Mouse (Mus musculus) thymus, adult 2 months (tissue): ENCODE results near the gene Gcsam. TPM values are rescaled to one million over a fixed set of nuclear protein-coding genes. Genes with fewer than 3 reads are reported as not detected.
A peak's percentile ranks its signal among the peaks of the same experiment; 100 is the strongest.

Source experiments
- DNase-seq: peaks from one replicate; pipeline ENCODE4 v3.0.0; 2021
- H3K27ac ChIP-seq: fragments of 200-500 bp; 2 replicates; pipeline ENCODE4 v1.5.1; 2012; ENCODE audit warnings: low read length, control low read depth; ENCODE audit not compliant: control insufficient read depth, insufficient read depth
- H3K27me3 ChIP-seq: fragments of 200-500 bp; 2 replicates; pipeline ENCODE4 v1.6.1; 2012; ENCODE audit warnings: mild to moderate bottlenecking, low read length, moderate library complexity, mixed read lengths; ENCODE audit not compliant: control insufficient read depth, insufficient read depth
- H3K36me3 ChIP-seq: fragments of 200-500 bp; 2 replicates; pipeline ENCODE4 v1.6.1; 2012; ENCODE audit warnings: mild to moderate bottlenecking, low read length, moderate library complexity; ENCODE audit not compliant: control insufficient read depth, insufficient read depth
- H3K4me1 ChIP-seq: fragments of 200-500 bp; replicated peaks from 2 replicates; pipeline ENCODE4 v1.6.1; 2012; ENCODE audit warnings: low read length; ENCODE audit not compliant: control insufficient read depth, insufficient read depth
- H3K4me3 ChIP-seq: fragments of 200-500 bp; 2 replicates; pipeline ENCODE4 v1.5.1; 2012; ENCODE audit warnings: mild to moderate bottlenecking, low read length, control low read depth, moderate library complexity; ENCODE audit not compliant: control insufficient read depth, insufficient read depth
- CTCF ChIP-seq: fragments of 200-500 bp; IDR thresholded peaks from 2 replicates; pipeline ENCODE4 v1.5.1; 2012; ENCODE audit warnings: mild to moderate bottlenecking, control low read depth, low read length, moderate library complexity, borderline replicate concordance; ENCODE audit not compliant: control insufficient read depth, poor library complexity, insufficient read depth; ENCODE audit errors: extremely low read depth
- POLR2A ChIP-seq: fragments of 200-500 bp; IDR thresholded peaks from 2 replicates; pipeline ENCODE4 v1.6.1; 2012; ENCODE audit warnings: mild to moderate bottlenecking, low read length, control low read depth, moderate library complexity; ENCODE audit not compliant: control insufficient read depth, poor library complexity, insufficient read depth; ENCODE audit errors: extremely low read depth
- WGBS: fragments of 180-500 bp; shearing (Covaris S2); methylation state at CpG from one replicate; pipeline ENCODE4 v1.1.7; 2018; 5-methylcytosine and 5-hydroxymethylcytosine counted together
- polyA plus RNA-seq: library from polyadenylated mRNA; depleted of rRNA; stranded (reverse); fragments of >200 nt; gene quantifications from 2 replicates; pipeline ENCODE4 v1.2.3, GENCODE M21; 2012

The Gcsam gene
- polyA plus RNA-seq, 1 experiment = 0.97 TPM

GRCm38 (mm10) chr16:45629497-45630105 lies 19.4 kb downstream of the Gcsam start:
- no peak for TF ChIP-seq POLR2A
- no peak for TF ChIP-seq CTCF
- 95% methylated on average over 8 of the region's 8 CpGs for WGBS

DNA sequence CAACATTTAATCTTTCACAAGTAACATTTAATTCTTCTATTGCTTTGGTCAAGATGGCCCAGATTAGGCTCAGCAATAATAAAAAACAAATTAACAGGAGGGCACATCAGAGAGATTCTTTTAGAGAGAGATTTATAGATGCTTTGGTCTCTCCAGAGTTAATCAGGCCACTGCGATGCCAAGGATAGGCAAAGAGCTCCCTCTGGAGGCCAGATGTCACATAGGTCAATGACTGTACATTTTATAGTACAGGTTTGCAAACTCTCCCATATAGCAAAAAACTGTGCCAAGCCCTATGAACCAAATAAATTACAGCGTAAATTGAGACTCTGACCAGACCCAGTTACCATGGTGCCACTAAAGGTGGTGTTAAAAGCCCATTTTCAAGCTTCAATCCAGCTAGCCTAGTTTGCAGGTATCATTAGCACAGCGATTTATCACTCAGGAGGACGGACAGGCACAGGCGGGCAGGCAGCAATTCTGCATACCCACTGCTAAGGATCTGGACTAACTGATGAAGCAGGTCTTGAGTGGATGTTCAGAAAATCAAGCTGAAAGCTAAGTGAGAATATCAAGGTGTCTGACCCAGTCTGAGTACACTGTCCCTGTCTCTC lies 20.3 kb downstream of the Gcsam start:
- peak; percentile 65 for DNase-seq
- H3K4me3 ChIP-seq = no peak overlapping the region
- WGBS = 65% methylated on average over 5 of the region's 5 CpGs
- H3K4me1 ChIP-seq = peaks cover 4% of the 10 kb centered on the region; the same call in 1 of the 2 replicates
- no peak overlapping the region for H3K27ac ChIP-seq
- H3K36me3 ChIP-seq = no peaks in the 10 kb centered on the region
- no peak for TF ChIP-seq CTCF
- no peak for TF ChIP-seq POLR2A
- no peaks in the 10 kb centered on the region for H3K27me3 ChIP-seq

More at GRCm38 (mm10) chr16:45629497-45630105, 19.4 kb downstream of the Gcsam start:
- peaks cover 7% of the 10 kb centered on the region for H3K4me1 ChIP-seq
- H3K4me3 ChIP-seq = no peak overlapping the region
- H3K27me3 ChIP-seq = no peaks in the 10 kb centered on the region
- no peak overlapping the region for H3K27ac ChIP-seq
- no peaks in the 10 kb centered on the region for H3K36me3 ChIP-seq
- no peak for DNase-seq

- peaks cover 4% of the 10 kb centered on the region; the same call in 1 of the 2 replicates for H3K4me1 ChIP-seq
These were observed 22.2 kb downstream of the Gcsam start for GRCm38 (mm10) chr16:45632420-45632819.

GRCm38 (mm10) chr16:45635826-45636225 lies 25.6 kb downstream of the Gcsam start:
- Histone ChIP-seq H3K27ac (no peak overlapping the region), H3K4me1 (no peaks in the 10 kb centered on the region), H3K27me3 (no peaks in the 10 kb centered on the region), H3K36me3 (no peaks in the 10 kb centered on the region), H3K4me3 (no peak overlapping the region)
- WGBS = 95% methylated on average over 2 of the region's 2 CpGs
- no peak for DNase-seq
- TF ChIP-seq CTCF = no peak
- TF ChIP-seq POLR2A = no peak

More at GRCm38 (mm10) chr16:45632420-45632819, 22.2 kb downstream of the Gcsam start:
- H3K4me3 ChIP-seq = no peak overlapping the region
- H3K36me3 ChIP-seq = no peaks in the 10 kb centered on the region
- H3K27me3 ChIP-seq = no peaks in the 10 kb centered on the region
- no peak for DNase-seq
- 94% methylated on average over 4 of the region's 4 CpGs for WGBS
- no peak overlapping the region for H3K27ac ChIP-seq
- TF ChIP-seq CTCF (no peak), POLR2A (no peak)

DNA sequence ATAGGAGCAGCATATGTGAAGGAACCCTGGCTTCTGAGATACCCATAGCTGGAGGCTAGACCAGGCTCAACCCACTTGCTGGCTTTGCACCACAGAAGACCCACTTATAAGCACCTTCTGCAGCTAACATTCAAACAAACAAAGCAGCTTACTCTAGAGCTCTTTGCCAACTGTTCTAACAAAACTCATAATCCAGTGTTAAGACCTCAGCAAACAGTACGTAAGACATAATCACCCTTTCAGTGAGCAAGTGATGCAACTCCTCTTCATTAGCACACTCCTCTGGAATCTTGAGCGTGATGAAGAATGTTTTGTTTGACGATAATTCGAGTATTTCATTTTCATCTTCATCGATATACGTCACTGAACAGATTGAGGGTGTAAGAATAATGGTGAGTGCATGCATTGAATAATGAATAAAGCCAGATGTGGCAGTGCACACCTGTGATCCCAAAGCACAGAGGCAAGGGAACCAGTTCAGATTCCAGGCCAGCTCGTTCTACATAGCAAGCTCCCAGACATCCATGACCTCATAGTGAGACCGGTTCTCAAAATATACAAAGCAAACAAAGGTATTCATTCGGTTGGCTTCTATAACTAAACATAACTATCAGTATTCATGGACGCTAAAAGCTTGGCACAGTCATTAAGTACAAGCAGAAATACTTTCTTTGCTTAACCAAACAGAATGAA lies 30.0 kb downstream of the Gcsam start:
- H3K27ac ChIP-seq = no peak overlapping the region
- H3K4me1 ChIP-seq = no peaks in the 10 kb centered on the region
- H3K36me3 ChIP-seq = no peaks in the 10 kb centered on the region
- no peak for DNase-seq
- no peak overlapping the region for H3K4me3 ChIP-seq
- H3K27me3 ChIP-seq = no peaks in the 10 kb centered on the region
- WGBS = 94% methylated on average over 10 of the region's 10 CpGs
- TF ChIP-seq CTCF = no peak
- TF ChIP-seq POLR2A = no peak

DNA sequence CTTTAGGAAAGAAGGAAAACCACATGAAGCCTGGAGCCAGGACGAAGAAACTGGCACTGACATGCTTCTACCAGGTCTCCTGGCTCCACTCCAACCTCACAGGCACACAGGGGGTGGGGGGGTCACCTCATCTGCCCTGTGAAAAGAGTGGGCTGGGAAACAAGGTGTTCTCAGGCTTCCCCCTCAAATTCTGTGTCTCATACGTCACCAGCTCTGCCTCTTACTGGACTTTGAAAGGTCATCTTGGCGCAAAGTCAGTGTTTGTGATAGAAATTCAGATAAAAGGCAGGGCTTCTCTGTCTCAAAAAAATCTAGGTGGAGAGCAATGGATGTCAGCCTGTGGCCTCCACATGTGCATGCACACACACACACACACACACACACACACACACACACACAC lies 31.1 kb downstream of the Gcsam start:
- H3K27me3 ChIP-seq = no peaks in the 10 kb centered on the region
- H3K27ac ChIP-seq = no peak overlapping the region
- H3K4me1 ChIP-seq = no peaks in the 10 kb centered on the region
- H3K36me3 ChIP-seq = no peaks in the 10 kb centered on the region
- no peak overlapping the region for H3K4me3 ChIP-seq
- DNase-seq = no peak
- TF ChIP-seq CTCF = no peak
- no peak for TF ChIP-seq POLR2A
- whole genome bisulfite sequencing = 77% methylated on average over 3 of the region's 3 CpGs
